Mouse (Mus musculus): Measurements from ENCODE around the gene Klk1b5.
"Not testable (repeated sequence)": the region's sequence is repeated elsewhere in the genome, so short reads cannot be mapped to it uniquely, and the experiment has no call there.

Klk1b5 gene

GRCm38 (mm10) chr7:44215645-44216044 is at the start of gene Klk1b5:
TSS of gene Klk1b5 (plus strand) at chr7:44215945.
- no peak for DNase-seq

- DNase-seq: no peak
These were observed 36.3 kb upstream of the Klk1b5 start for GRCm38 (mm10) chr7:44179299-44180045.

- not testable (repeated sequence) for DNase-seq
These were observed 29.2 kb upstream of the Klk1b5 start for GRCm38 (mm10) chr7:44186516-44186915.

GRCm38 (mm10) chr7:44187936-44188335 is 27.8 kb upstream of the Klk1b5 start, which contains the start of gene Klk1b24:
TSS of gene Klk1b24 (plus strand) at chr7:44188236.
- DNase-seq: not testable (repeated sequence)

GRCm38 (mm10) chr7:44193466-44193865 is 22.3 kb upstream of the Klk1b5 start:
- DNase-seq: not testable (repeated sequence)

- no peak for DNase-seq
These were observed 17.9 kb upstream of the Klk1b5 start, which contains the start of gene Klk1b3 for GRCm38 (mm10) chr7:44197891-44198290. TSS of gene Klk1b3 (plus strand) at chr7:44198191.

- not testable (repeated sequence) for DNase-seq
These were observed 8.6 kb upstream of the Klk1b5 start, which contains the start of gene Klk1b4 for GRCm38 (mm10) chr7:44207135-44207534. TSS of gene Klk1b4 (plus strand) at chr7:44207435.

GRCm38 (mm10) chr7:44208307-44208706 is 7.4 kb upstream of the Klk1b5 start:
- no peak for DNase-seq

GRCm38 (mm10) chr7:44221601-44222000 is 5.9 kb downstream of the Klk1b5 start:
- not testable (repeated sequence) for DNase-seq

GRCm38 (mm10) chr7:44222335-44222734 is 6.6 kb downstream of the Klk1b5 start:
- DNase-seq: not testable (repeated sequence)

GRCm38 (mm10) chr7:44225076-44225475 is 9.3 kb downstream of the Klk1b5 start, which contains the start of gene Klk1:
TSS of gene Klk1 (plus strand) at chr7:44225360.
- DNase-seq: no peak

GRCm38 (mm10) chr7:44235909-44236308 is 20.2 kb downstream of the Klk1b5 start, which contains the start of gene Gm36864:
TSS of gene Gm36864 (plus strand) at chr7:44236177.
- DNase-seq: no peak

GRCm38 (mm10) chr7:44239913-44240312 is 24.2 kb downstream of the Klk1b5 start:
- DNase-seq: no peak

GRCm38 (mm10) chr7:44240712-44241111 is 25.0 kb downstream of the Klk1b5 start:
- no peak for DNase-seq

- no peak for DNase-seq
These were observed 25.4 kb downstream of the Klk1b5 start for GRCm38 (mm10) chr7:44241163-44241562.

GRCm38 (mm10) chr7:44244080-44244479 is 28.3 kb downstream of the Klk1b5 start:
- no peak for DNase-seq

- DNase-seq: peak; percentile 87 to 95
These were observed 30.6 kb downstream of the Klk1b5 start, which contains the start of the genes 1700028J19Rik and 2410002F23Rik for GRCm38 (mm10) chr7:44246055-44246983. TSS of gene 1700028J19Rik (minus strand) at chr7:44246695. TSS of gene 2410002F23Rik (plus strand) at chr7:44246722.

- peak in 1 of 2 experiments; percentile 48 for DNase-seq
These were observed 31.3 kb downstream of the Klk1b5 start for GRCm38 (mm10) chr7:44246984-44247470.

GRCm38 (mm10) chr7:44247971-44248370 is 32.2 kb downstream of the Klk1b5 start:
- DNase-seq: no peak

- no peak for DNase-seq
These were observed 33.5 kb downstream of the Klk1b5 start for GRCm38 (mm10) chr7:44249248-44249647.

GRCm38 (mm10) chr7:44250732-44251275 is 35.1 kb downstream of the Klk1b5 start:
- DNase-seq: not testable (repeated sequence)

- no peak for DNase-seq
These were observed 37.4 kb downstream of the Klk1b5 start for GRCm38 (mm10) chr7:44253023-44253616.

Measured in cerebellum, adult 18-20 months (tissue).